Mouse (Mus musculus) MEL (cell line): Measurements from ENCODE around the gene Sp2. TPM values are rescaled to one million over a fixed set of nuclear protein-coding genes. Genes with fewer than 3 reads are reported as not detected.

Source experiments
- DNase-seq: peaks from one replicate; pipeline ENCODE4 v3.0.0; 2011; ENCODE audit warnings: low read depth, low spot score
- H3K27ac ChIP-seq: 2 replicates; pipeline ENCODE4 v1.5.1; 2012; ENCODE audit warnings: low read depth, mild to moderate bottlenecking, control low read depth, low read length, moderate library complexity; ENCODE audit not compliant: control insufficient read depth
- H3K27me3 ChIP-seq, 2 experiments: fragments of 150-350 bp in 1 of 2; sonication (generic) in 1 of 2; 2 replicates each; pipeline ENCODE4 v1.6.1; 2012; ENCODE audit warnings: low read length in 2 of 2, mild to moderate bottlenecking in 2 of 2, improper control_type of control experiment in 1 of 2, moderate library complexity in 1 of 2; ENCODE audit not compliant: insufficient read depth in 2 of 2, control insufficient read depth in 1 of 2
- H3K36me3 ChIP-seq, 2 experiments: 2 replicates each; pipeline ENCODE4 v1.6.1; 2012 to 2014; ENCODE audit warnings: low read length in 2 of 2, improper control_type of control experiment in 1 of 2, inconsistent platforms in 1 of 2, mild to moderate bottlenecking in 1 of 2; ENCODE audit not compliant: insufficient read depth in 2 of 2, control insufficient read depth in 1 of 2
- H3K4me1 ChIP-seq, 2 experiments: fragments of 150-350 bp in 1 of 2; sonication (generic) in 1 of 2; 2 replicates each; pipeline ENCODE4 v1.6.1; 2012; ENCODE audit warnings: low read length in 2 of 2, improper control_type of control experiment in 1 of 2, mild to moderate bottlenecking in 1 of 2; ENCODE audit not compliant: insufficient read depth in 2 of 2, control insufficient read depth in 1 of 2
- H3K4me3 ChIP-seq, 2 experiments: fragments of 150-350 bp in 1 of 2; sonication (generic) in 1 of 2; 2 replicates each; pipeline ENCODE4 v1.5.1; 2012; ENCODE audit warnings: low read depth in 2 of 2, low read length in 2 of 2, mild to moderate bottlenecking in 2 of 2, moderate library complexity in 2 of 2, control low read depth in 1 of 2, improper control_type of control experiment in 1 of 2; ENCODE audit not compliant: control insufficient read depth in 1 of 2, insufficient read depth in 1 of 2
- H3K79me2 ChIP-seq: 2 replicates; pipeline ENCODE4 v1.6.1; 2012; ENCODE audit warnings: mild to moderate bottlenecking, low read length, moderate library complexity; ENCODE audit not compliant: control insufficient read depth, poor library complexity, insufficient read depth
- H3K9ac ChIP-seq: 2 replicates; pipeline ENCODE4 v1.6.1; 2012; ENCODE audit warnings: low read depth, mild to moderate bottlenecking, control low read depth, low read length, moderate library complexity; ENCODE audit not compliant: control insufficient read depth, poor library complexity, severe bottlenecking
- H3K9me3 ChIP-seq: fragments of 150-350 bp; sonication (generic); replicated peaks from 2 replicates; pipeline ENCODE4 v1.6.1; 2012; ENCODE audit warnings: mild to moderate bottlenecking, low read length, improper control_type of control experiment, moderate library complexity; ENCODE audit not compliant: insufficient read depth
- BHLHE40 ChIP-seq: IDR thresholded peaks from 2 replicates; pipeline ENCODE4 v1.6.1; 2012; ENCODE audit warnings: low read depth, mild to moderate bottlenecking, inconsistent platforms, low read length, improper control_type of control experiment, borderline replicate concordance
- EP300 ChIP-seq, 2 experiments: IDR thresholded peaks; 2 replicates each; pipeline ENCODE4 v1.6.1; 2011; ENCODE audit warnings: improper control_type of control experiment in 2 of 2, low read length in 2 of 2, low read depth in 1 of 2, mild to moderate bottlenecking in 1 of 2
- GATA1 ChIP-seq: IDR thresholded peaks from 2 replicates; pipeline ENCODE4 v1.6.1; 2011; ENCODE audit warnings: low read depth, low read length, improper control_type of control experiment
- KAT2A ChIP-seq: conservative IDR thresholded peaks from 2 replicates; pipeline ENCODE4 v1.6.1; 2012; ENCODE audit warnings: low read depth, low read length, improper control_type of control experiment, inconsistent platforms
- MXI1 ChIP-seq: IDR thresholded peaks from 2 replicates; pipeline ENCODE4 v1.6.1; 2011; ENCODE audit warnings: mild to moderate bottlenecking, low read depth, low read length, improper control_type of control experiment
- MYB ChIP-seq: IDR thresholded peaks from 2 replicates; pipeline ENCODE4 v1.6.1; 2011; ENCODE audit warnings: mild to moderate bottlenecking, low read depth, low read length, improper control_type of control experiment
- MYC ChIP-seq: IDR thresholded peaks from 2 replicates; pipeline ENCODE4 v1.6.1; 2011; ENCODE audit warnings: low read depth, mild to moderate bottlenecking, low read length, improper control_type of control experiment, moderate library complexity
- NELFE ChIP-seq: IDR thresholded peaks from 2 replicates; pipeline ENCODE4 v1.6.1; 2011; ENCODE audit warnings: low read depth, low read length, improper control_type of control experiment
- POLR2A ChIP-seq, 2 experiments: IDR thresholded peaks; 2 replicates each; pipeline ENCODE4 v1.6.1; 2011 to 2012; ENCODE audit warnings: low read length in 2 of 2, mild to moderate bottlenecking in 2 of 2, control low read depth in 1 of 2, improper control_type of control experiment in 1 of 2, low read depth in 1 of 2, moderate library complexity in 1 of 2; ENCODE audit not compliant: control insufficient read depth in 1 of 2, insufficient read depth in 1 of 2, poor library complexity in 1 of 2
- POLR2AphosphoS2 ChIP-seq: IDR thresholded peaks from 2 replicates; pipeline ENCODE4 v1.6.1; 2011; ENCODE audit warnings: low read length, improper control_type of control experiment
- POLR2AphosphoS5 ChIP-seq: IDR thresholded peaks from 2 replicates; pipeline ENCODE4 v1.6.1; 2012; ENCODE audit warnings: low read depth, borderline replicate concordance, mild to moderate bottlenecking, inconsistent platforms, low read length, moderate library complexity, mixed read lengths
- RCOR1 ChIP-seq: IDR thresholded peaks from 2 replicates; pipeline ENCODE4 v1.6.1; 2012; ENCODE audit warnings: low read depth, mild to moderate bottlenecking, inconsistent platforms, low read length, improper control_type of control experiment
- SIN3A ChIP-seq: IDR thresholded peaks from 2 replicates; pipeline ENCODE4 v1.6.1; 2012; ENCODE audit warnings: low read length, improper control_type of control experiment, inconsistent platforms
- TCF12 ChIP-seq: IDR thresholded peaks from 2 replicates; pipeline ENCODE4 v1.6.1; 2014; ENCODE audit warnings: low read depth, mild to moderate bottlenecking, inconsistent platforms, low read length, improper control_type of control experiment, moderate library complexity
- USF1 ChIP-seq: IDR thresholded peaks from 2 replicates; pipeline ENCODE4 v1.6.1; 2014; ENCODE audit warnings: low read depth, mild to moderate bottlenecking, inconsistent platforms, low read length, improper control_type of control experiment, moderate library complexity
- ZNF384 ChIP-seq: IDR thresholded peaks from 2 replicates; pipeline ENCODE4 v1.6.1; 2012; ENCODE audit warnings: low read depth, mild to moderate bottlenecking, inconsistent platforms, low read length, improper control_type of control experiment
- polyA plus RNA-seq, 2 experiments: library from polyadenylated mRNA; stranded (reverse) in 1 of 2; unstranded in 1 of 2; fragments of >175 nt in 1 of 2; fragments of >200 nt in 1 of 2; gene quantifications; 2 replicates each; pipeline versions ENCODE4 v1.2.1 to v1.2.4; 2012; ENCODE audit warnings: low replicate concordance in 2 of 2, low read depth in 1 of 2; ENCODE audit not compliant: insufficient read length in 2 of 2, insufficient read depth in 1 of 2, missing spikeins in 1 of 2
- total RNA-seq: library from RNA; depleted of rRNA; stranded (reverse); fragments of 300-350 nt; gene quantifications from 2 replicates; pipeline ENCODE4 v1.2.3, GENCODE M21; 2012

Sp2 gene
- total and polyA plus RNA-seq, 3 experiments = 1.4 to 20.3 TPM; not detected in 1

- peaks cover 15 to 28% of the 10 kb centered on the region in 2 experiments for H3K4me1 ChIP-seq
- no peaks in the 10 kb centered on the region for H3K79me2 ChIP-seq
- no peak overlapping the region for H3K4me3 ChIP-seq
- DNase-seq = peak; percentile 65
- H3K27ac ChIP-seq = no peak overlapping the region
- peaks cover 4 to 12% of the 10 kb centered on the region in 2 experiments for H3K27me3 ChIP-seq
- TF ChIP-seq MYC = 0 out of 2 replicates have a peak, but pooled peaks have one; percentile 9
- peak; percentile 93 for TF ChIP-seq ZNF384
- peak; percentile 20; the same call in 1 of the 2 replicates for TF ChIP-seq MXI1
- no peak for TF ChIP-seq NELFE
- H3K9me3 ChIP-seq = no peaks in the 10 kb centered on the region
- H3K36me3 ChIP-seq = peaks cover 0 to 25% of the 10 kb centered on the region in 2 experiments; a peak in 2 of 4 replicates
- no peak overlapping the region; the same call in 1 of the 2 replicates for H3K9ac ChIP-seq
These were observed 26.5 kb upstream of the Sp2 start for GRCm38 (mm10) chr11:97009198-97009790.

GRCm38 (mm10) chr11:97007093-97007794, 24.5 kb upstream of the Sp2 start:
- Histone ChIP-seq H3K27me3 (peaks cover 4 to 7% of the 10 kb centered on the region in 2 experiments; a peak in 3 of 4 replicates), H3K4me1 (peaks cover 15 to 28% of the 10 kb centered on the region in 2 experiments), H3K36me3 (peaks cover 0 to 25% of the 10 kb centered on the region in 2 experiments; a peak in 2 of 4 replicates), H3K9ac (no peak overlapping the region), H3K4me3 (no peak overlapping the region), H3K79me2 (no peaks in the 10 kb centered on the region), H3K27ac (no peak overlapping the region), H3K9me3 (no peaks in the 10 kb centered on the region)
- no peak for TF ChIP-seq KAT2A
- TF ChIP-seq ZNF384 = no peak
- TF ChIP-seq MXI1 = no peak
- peak; percentile 87 for TF ChIP-seq GATA1
- no peak for TF ChIP-seq POLR2A (IDR thresholded peaks at IDR 0.05; ENCODE audit: control insufficient read depth in 1 of 2, insufficient read depth in 1 of 2, low read depth in 1 of 2, low read length in 2 of 2, poor library complexity in 1 of 2)
- no peak for TF ChIP-seq USF1
- peak in 1 of 2 experiments; percentile 59; a peak in 2 of 4 replicates for TF ChIP-seq EP300 (IDR thresholded peaks at IDR 0.05; ENCODE audit: low read depth in 1 of 2, low read length in 2 of 2)
- TF ChIP-seq POLR2AphosphoS2 = no peak
- peak; percentile 57 for TF ChIP-seq TCF12
- TF ChIP-seq SIN3A = no peak
- TF ChIP-seq MYC = no peak
- TF ChIP-seq POLR2AphosphoS5 = no peak
- TF ChIP-seq RCOR1 = peak; percentile 76
- no peak for TF ChIP-seq MYB
- TF ChIP-seq BHLHE40 = no peak
- DNase-seq = peak; percentile 44
